In the genomic region with DNA sequence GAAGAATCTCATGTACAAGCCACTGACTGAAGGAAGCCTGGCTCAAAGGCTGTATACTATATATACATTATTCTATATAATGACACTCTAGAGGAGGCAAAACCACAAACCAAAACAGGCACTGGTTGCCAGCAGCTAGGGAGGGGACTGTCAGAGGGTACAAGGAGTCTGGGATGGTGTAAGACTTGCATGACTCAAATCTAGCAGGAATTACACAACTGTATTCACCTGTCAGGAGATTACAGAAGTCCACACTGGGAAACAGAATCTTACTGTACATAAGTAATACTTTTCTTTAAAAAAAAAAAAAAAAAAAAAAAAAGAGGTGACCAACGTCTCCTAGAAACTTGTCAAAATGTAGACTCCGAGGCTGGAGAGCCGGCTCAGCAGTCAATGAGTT, we compare ENCODE assay signal across 12 mouse cellular contexts.
"Had no signal": no experiment of that assay in that cellular context is flagged by ENCODE, and none has a peak within 500 bp of the region (broad histone marks: within the 10 kb centered on the region; RNA-seq: fewer than 3 reads in every experiment).

No protein-coding gene starts in this region.

- H3K36me3 ChIP-seq: liver, embryonic 15.5 days had no signal

- ATAC-seq: intestine, postnatal 0 days; midbrain, embryonic 16.5 days had no signal

- H3K27me3 ChIP-seq: liver, embryonic 15.5 days; megakaryocyte, embryonic 14.5 days; midbrain, embryonic 12.5 days had no signal

- H3K4me2 ChIP-seq: liver, embryonic 15.5 days; midbrain, embryonic 12.5 days had no signal

- DNase-seq: kidney, adult 8-10 months; kidney, postnatal 25 days; liver; lung, adult 2 months; lung, postnatal 10 days; right cerebral cortex, postnatal 14 days had no signal

- H3K9ac ChIP-seq: liver, embryonic 15.5 days; midbrain, embryonic 12.5 days had no signal

- H3K9me3 ChIP-seq: liver, embryonic 15.5 days; megakaryocyte, embryonic 14.5 days; midbrain, embryonic 12.5 days had no signal

- H3K27ac ChIP-seq: liver, embryonic 15.5 days; macrophage; midbrain, embryonic 12.5 days had no signal

- H3K4me3 ChIP-seq: liver, embryonic 15.5 days; megakaryocyte, embryonic 14.5 days; midbrain, embryonic 12.5 days had no signal
